Mouse (Mus musculus): Measurements from ENCODE around the gene Nipal3. TPM values are rescaled to one million over a fixed set of nuclear protein-coding genes. Genes with fewer than 3 reads are reported as not detected.

The Nipal3 gene
- total RNA-seq (2023) = 10 to 100 TPM; 22.5 to 24.2 TPM

DNA sequence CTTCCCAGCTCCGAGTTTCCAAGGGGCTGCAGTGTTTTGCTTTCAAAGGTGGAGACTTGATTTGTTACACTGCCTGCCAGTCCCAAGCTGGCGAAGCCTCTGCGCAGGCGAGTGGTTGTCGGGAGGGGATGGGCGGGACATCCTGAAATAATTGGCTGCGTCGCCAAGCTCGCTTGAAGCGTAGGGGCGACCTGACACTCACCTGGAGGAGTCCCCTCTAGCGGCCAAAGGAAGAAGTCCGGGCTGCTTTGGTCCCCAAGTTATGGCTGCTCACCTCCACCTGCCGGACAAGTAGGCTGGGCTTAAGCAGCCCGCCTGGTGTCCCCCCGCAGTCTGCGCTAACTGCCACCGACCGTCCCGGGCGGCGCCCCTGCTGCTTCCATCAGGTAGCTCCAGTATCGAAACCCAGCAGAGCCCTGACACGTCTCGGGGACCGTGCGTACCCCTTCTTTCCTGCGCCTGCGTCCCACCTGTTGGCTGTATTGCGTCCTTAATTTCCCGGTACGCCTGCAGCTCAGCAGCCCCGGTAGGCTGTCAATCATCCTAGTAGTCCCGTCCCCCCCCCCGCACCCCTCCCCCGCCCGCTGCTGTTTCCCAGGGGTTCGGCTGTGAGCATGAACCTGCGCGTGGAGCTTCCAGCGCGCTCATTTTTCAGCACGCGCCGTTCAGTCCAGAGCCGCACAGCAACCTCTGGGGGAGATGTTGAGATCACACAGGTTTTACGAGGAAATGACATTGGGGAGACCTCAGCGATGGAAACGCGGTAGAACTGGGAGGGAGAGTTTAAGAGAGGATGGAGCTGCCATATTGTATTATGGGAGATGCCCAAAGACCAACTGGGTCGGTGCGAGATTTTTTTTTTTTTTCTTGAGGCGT, at the start of gene Nipal3, which contains the start of gene Stpg1:
TSS of gene Nipal3 (minus strand) at position 518 of the 876 bp plus-strand sequence.
TSS of gene Stpg1 (plus strand) at position 270 of the 876 bp plus-strand sequence.

DNA sequence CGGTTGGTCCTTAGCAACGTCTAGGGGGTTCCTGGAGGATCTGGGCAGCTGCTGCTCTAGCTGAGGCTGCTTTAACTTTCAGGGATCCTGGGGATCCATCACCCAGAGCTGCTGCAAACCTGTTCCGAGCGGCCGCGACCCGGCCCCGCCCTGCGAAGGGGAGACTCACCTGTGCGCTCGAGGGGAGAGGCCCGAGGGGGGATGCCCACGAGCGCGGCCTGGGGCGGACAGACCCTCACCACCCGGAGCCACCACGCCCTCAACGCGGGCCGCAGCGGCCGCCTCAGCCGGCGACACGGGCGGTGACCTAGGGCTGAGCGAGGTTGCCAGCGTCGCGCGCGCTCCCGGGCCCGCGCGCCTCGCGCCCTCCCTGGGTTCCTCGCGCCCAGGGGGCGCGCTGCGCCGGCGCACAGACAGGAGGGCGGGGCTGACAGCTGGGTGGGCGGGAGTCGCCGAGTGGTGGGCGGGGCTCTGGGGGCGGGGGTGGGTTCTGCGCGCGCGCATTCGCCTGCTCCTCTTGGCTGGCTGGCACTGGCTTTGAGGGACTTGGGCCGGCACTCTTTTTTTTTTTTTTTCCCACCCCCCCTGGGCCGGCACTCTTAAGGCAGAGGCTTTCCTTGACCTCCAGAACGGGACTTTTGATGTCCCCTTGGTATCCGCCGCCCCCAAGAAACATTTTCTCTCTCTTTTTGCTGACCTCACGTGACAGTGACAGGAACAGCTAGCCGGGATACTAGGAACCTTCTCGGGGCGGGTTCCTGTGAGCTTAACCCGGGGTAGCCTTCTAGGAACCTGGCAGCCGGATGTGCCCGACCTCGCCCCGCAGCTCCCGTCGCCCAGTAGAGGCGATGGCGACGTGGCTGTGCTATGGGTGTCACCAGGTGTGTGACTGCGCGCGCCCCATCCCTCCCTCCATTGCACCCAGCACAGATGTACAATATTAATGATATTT, 61.1 kb downstream of the Nipal3 start, which contains the start of gene Rcan3:
TSS of gene Rcan3 (minus strand) at position 411 of the 952 bp plus-strand sequence.

DNA sequence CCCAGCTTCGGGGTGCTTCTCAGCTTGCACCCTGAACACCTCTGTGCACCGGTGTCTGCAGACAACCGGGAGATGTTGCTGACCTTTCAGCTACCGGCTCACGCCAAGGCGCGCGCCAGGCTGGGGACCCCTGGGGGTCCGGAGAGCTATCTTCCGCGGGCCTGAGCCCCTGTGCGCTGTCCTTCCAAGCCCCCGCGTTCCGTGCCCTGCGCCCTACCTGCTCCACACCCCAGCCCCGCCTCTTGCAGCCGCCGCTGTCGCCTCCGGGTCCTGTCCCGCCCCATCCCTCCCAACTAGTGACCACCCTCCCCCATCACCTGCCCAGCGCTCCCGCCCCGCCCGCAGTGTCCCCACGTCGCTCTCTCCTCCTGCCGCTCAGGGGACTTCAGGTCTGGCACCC, 96.8 kb downstream of the Nipal3 start, which contains the start of gene Ncmap:
TSS of gene Ncmap (minus strand) at position 237 of the 400 bp plus-strand sequence.

Other genes starting within 250 kb of the Nipal3 start
- gene Clic4, start 222.2 kb downstream of the Nipal3 start, total RNA-seq (2023) = 10 to 100 TPM; 33.4 to 38.2 TPM
- 100 to 1,000 TPM; 218 to 236 TPM for gene Srrm1, start 141.7 kb downstream of the Nipal3 start, total RNA-seq (2023)
- not detected for gene Ncmap, start 96.8 kb downstream of the Nipal3 start, total RNA-seq (2023)
- gene Rcan3, start 61.2 kb downstream of the Nipal3 start, total RNA-seq (2023) = 1 to 10 TPM; 6.0 to 8.1 TPM
- not detected for gene Stpg1, start 248 bp downstream of the Nipal3 start, total RNA-seq (2023)
- not detected for gene Grhl3, start 78.6 kb upstream of the Nipal3 start, total RNA-seq (2023)
- under 1 TPM in 1 of 2 experiments, not detected in 1; 0.73 TPM for gene Ifnlr1, start 191.2 kb upstream of the Nipal3 start, total RNA-seq (2023)
- gene Il22ra1, start 233.1 kb upstream of the Nipal3 start, total RNA-seq (2023) = not detected